Mouse (Mus musculus) bone marrow, adult 2 months (tissue): ENCODE measurements around the gene Amer2.

Source experiments
- CTCF ChIP-seq: fragments of 200-500 bp; IDR thresholded peaks from 2 replicates; pipeline ENCODE4 v1.5.1; 2011; ENCODE audit warnings: low read length, control low read depth; ENCODE audit not compliant: control insufficient read depth, insufficient read depth
- POLR2A ChIP-seq: fragments of 200-500 bp; IDR thresholded peaks from 2 replicates; pipeline ENCODE4 v1.6.1; 2011; ENCODE audit warnings: low read depth, mild to moderate bottlenecking, control low read depth, low read length, borderline replicate concordance; ENCODE audit not compliant: control insufficient read depth

DNA sequence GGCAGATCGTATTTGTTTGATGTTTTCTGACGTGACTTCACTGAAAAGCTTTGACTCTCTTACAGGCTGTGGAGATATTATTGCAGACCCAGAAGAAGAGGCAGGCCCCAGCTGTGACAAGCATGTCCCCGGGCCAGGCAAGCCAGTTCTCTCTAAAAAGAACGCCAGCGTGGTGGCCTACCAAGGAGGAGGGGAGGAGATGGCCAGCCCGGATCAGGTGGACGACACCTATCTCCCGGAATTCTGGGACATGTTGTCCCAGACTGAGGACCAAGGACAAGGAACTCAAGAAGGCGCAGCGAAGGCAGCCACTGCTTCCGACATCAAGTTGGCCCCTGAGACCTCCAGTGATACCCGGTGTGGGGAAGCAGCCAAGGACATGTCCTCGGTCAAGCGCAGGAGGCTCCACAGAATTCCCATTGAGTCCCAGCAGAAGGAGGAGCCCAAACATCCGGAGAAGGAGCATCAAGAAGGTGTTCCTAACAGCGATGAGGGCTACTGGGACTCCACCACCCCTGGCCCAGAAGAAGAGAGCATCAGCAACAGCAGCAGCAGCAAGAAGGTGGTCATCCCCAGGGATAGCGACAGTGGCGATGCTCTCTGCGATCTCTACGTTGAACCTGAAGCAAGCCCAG is 6.4 kb downstream of the Amer2 start:
- no peak for TF ChIP-seq CTCF
- no peak for TF ChIP-seq POLR2A
